Mouse (Mus musculus) embryonic facial prominence, embryonic 10.5 days (tissue): ENCODE data around the gene Tbc1d22a. TPM values are rescaled to one million over a fixed set of nuclear protein-coding genes. Genes with fewer than 3 reads are reported as not detected.

Experiments
- DNase-seq: peaks from one replicate; pipeline ENCODE4 v3.0.0-alpha.2; 2017; ENCODE audit warnings: low spot score
- H3K27ac ChIP-seq: fragments of 300-500 bp; sonication (generic); replicated peaks from 2 replicates; pipeline ENCODE4 v1.5.1; 2016; ENCODE audit warnings: mild to moderate bottlenecking
- H3K27me3 ChIP-seq: fragments of 300-500 bp; sonication (generic); replicated peaks from 2 replicates; pipeline ENCODE4 v1.6.1; 2016; ENCODE audit warnings: low read depth, mild to moderate bottlenecking; ENCODE audit not compliant: poor library complexity, severe bottlenecking
- H3K36me3 ChIP-seq: fragments of 300-500 bp; sonication (generic); replicated peaks from 2 replicates; pipeline ENCODE4 v1.6.1; 2016; ENCODE audit warnings: mild to moderate bottlenecking, moderate library complexity
- H3K4me1 ChIP-seq: fragments of 300-500 bp; sonication (generic); 2 replicates; pipeline ENCODE4 v1.6.1; 2016
- H3K4me3 ChIP-seq: fragments of 300-500 bp; sonication (generic); 2 replicates; pipeline ENCODE4 v1.5.1; 2016; ENCODE audit warnings: mild to moderate bottlenecking, moderate library complexity
- H3K9me3 ChIP-seq: fragments of 300-500 bp; sonication (generic); 2 replicates; pipeline ENCODE4 v1.6.1; 2016; ENCODE audit warnings: mild to moderate bottlenecking
- WGBS: fragments of 180-500 bp; shearing (Covaris S2); methylation state at CpG from one replicate; pipeline ENCODE4 v1.1.7; 2016; 5-methylcytosine and 5-hydroxymethylcytosine counted together
- polyA plus RNA-seq: library from polyadenylated mRNA; unstranded; fragments of >200 nt; fragmentation: Nextera tagmentation; extraction: Ambion mirVana; gene quantifications from 2 replicates; pipeline ENCODE4 v1.2.1, GENCODE M21; 2016

The Tbc1d22a gene
- polyA plus RNA-seq, 1 experiment from 2014 or later: 11.2 TPM

GRCm38 (mm10) chr15:86231831-86232512 lies 17.7 kb downstream of the Tbc1d22a start:
- 77% methylated on average over 7 of the region's 7 CpGs for WGBS
- Histone ChIP-seq H3K4me3 (no peak overlapping the region), H3K4me1 (no peaks in the 10 kb centered on the region), H3K9me3 (no peaks in the 10 kb centered on the region), H3K36me3 (peaks cover 5% of the 10 kb centered on the region; the same call in 1 of the 2 replicates), H3K27ac (no peak overlapping the region), H3K27me3 (no peaks in the 10 kb centered on the region)
- no peak for DNase-seq

DNA sequence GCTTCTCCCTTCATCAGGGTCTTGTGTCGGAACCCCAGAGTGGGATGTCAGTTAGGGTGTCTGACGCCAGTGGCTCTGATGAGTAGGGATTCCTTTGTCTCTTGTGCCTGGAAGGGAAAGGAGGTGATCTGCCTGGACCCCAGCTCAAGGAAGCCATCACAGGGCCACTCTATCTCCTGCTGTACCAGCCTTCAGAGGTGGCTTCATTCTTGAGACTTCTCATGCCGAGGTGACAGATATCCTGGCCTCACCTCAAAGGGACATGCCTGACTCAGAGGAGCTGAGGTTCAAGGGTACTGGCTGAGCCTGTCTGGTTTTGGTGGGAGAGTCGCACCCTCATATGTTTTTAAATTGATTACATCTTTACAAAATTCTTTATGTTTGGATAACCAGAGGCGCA lies 19.7 kb downstream of the Tbc1d22a start:
- Histone ChIP-seq H3K27me3 (no peaks in the 10 kb centered on the region), H3K4me3 (no peak overlapping the region), H3K27ac (no peak overlapping the region), H3K9me3 (no peaks in the 10 kb centered on the region), H3K4me1 (no peaks in the 10 kb centered on the region), H3K36me3 (peaks cover 7% of the 10 kb centered on the region; the same call in 1 of the 2 replicates)
- WGBS: 87% methylated on average over 5 of the region's 5 CpGs
- no peak for DNase-seq

GRCm38 (mm10) chr15:86234517-86235441 lies 20.5 kb downstream of the Tbc1d22a start:
- H3K9me3 ChIP-seq: no peaks in the 10 kb centered on the region
- no peaks in the 10 kb centered on the region for H3K4me1 ChIP-seq
- H3K36me3 ChIP-seq: peaks cover 8% of the 10 kb centered on the region; the same call in 1 of the 2 replicates
- no peak overlapping the region for H3K4me3 ChIP-seq
- WGBS: 88% methylated on average over 22 of the region's 22 CpGs
- DNase-seq: no peak
- H3K27ac ChIP-seq: no peak overlapping the region
- H3K27me3 ChIP-seq: no peaks in the 10 kb centered on the region

- H3K4me3 ChIP-seq: no peak overlapping the region
- H3K4me1 ChIP-seq: no peaks in the 10 kb centered on the region
- H3K36me3 ChIP-seq: peaks cover 15% of the 10 kb centered on the region; the same call in 1 of the 2 replicates
- DNase-seq: peak; percentile 60
- 47% methylated on average over 4 of the region's 4 CpGs for WGBS
- H3K27ac ChIP-seq: no peak overlapping the region
- no peaks in the 10 kb centered on the region for H3K27me3 ChIP-seq
- no peaks in the 10 kb centered on the region for H3K9me3 ChIP-seq
Measured at GRCm38 (mm10) chr15:86236252-86236651, 22.0 kb downstream of the Tbc1d22a start.

DNA sequence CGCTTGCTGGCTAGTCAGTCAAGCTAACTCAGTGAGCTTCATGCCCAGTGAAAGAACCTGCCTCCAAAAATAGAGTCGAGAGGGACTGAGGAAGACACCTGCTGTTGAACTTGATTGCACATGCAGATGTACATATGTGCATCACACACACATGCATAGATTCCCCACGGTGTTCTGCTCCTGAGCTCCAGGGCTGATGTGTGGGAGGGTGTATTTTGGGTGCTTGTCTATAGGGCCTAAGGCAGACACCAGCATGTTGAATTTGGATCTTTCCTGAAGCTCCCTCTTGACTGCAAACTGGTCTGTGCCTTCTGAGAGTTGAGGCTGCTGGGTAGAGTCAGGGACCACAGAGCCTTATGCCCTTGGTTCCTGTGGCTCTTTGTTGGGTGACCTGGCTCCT lies 23.8 kb downstream of the Tbc1d22a start:
- no peak overlapping the region for H3K27ac ChIP-seq
- 95% methylated on average over 3 of the region's 3 CpGs for WGBS
- H3K4me1 ChIP-seq: no peaks in the 10 kb centered on the region
- no peak for DNase-seq
- H3K4me3 ChIP-seq: no peak overlapping the region
- no peaks in the 10 kb centered on the region for H3K9me3 ChIP-seq
- no peaks in the 10 kb centered on the region for H3K27me3 ChIP-seq
- H3K36me3 ChIP-seq: peaks cover 15% of the 10 kb centered on the region; the same call in 1 of the 2 replicates

DNA sequence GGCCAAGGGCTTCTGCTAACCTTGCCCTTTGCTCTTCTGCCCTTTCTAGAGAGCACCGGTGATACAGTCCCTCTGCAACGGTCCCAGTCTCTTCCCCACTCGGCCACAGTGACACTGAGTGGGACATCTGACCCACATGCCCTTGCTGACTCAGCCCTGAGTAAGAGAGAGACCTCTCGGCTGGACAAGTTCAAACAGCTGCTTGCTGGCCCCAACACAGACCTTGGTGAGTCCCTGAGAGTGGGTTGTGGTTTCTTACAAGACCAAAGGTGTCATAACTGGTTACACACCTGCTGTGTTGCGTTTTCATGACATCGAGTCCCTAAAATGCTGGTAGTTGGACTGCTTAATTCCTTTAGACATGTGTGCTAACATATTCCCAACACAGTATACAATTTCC lies 24.8 kb downstream of the Tbc1d22a start:
- 87% methylated on average over 6 of the region's 6 CpGs for WGBS
- H3K27me3 ChIP-seq: no peaks in the 10 kb centered on the region
- no peak for DNase-seq

DNA sequence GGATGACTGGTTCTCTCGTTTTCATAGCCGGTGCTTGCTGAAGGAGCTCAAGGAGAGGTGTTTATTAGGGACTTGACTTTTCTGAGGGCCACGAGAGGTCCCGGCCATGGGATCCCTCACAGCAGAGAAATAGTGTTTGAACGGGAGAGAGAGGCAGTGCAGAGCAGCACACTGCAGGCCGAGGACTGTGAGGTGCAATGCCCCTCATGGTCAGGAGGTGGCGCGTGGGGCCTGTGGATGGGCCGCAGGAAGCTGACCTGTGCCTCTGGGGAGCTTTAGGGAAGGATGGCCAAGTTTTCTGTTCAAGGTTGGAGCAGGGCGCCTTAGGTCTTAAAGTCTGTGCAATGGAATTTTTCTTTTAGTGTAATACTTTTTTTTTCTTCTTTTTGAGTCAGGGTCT lies 25.5 kb downstream of the Tbc1d22a start:
- Histone ChIP-seq H3K27ac (no peak overlapping the region), H3K4me1 (no peaks in the 10 kb centered on the region), H3K27me3 (no peaks in the 10 kb centered on the region), H3K36me3 (peaks cover 15% of the 10 kb centered on the region; the same call in 1 of the 2 replicates), H3K9me3 (no peaks in the 10 kb centered on the region), H3K4me3 (no peak overlapping the region)
- WGBS: 35% methylated on average over 10 of the region's 10 CpGs
- DNase-seq: peak; percentile 73

More for the DNA sequence above, 24.8 kb downstream of the Tbc1d22a start:
- H3K36me3 ChIP-seq: peaks cover 15% of the 10 kb centered on the region; the same call in 1 of the 2 replicates
- H3K4me1 ChIP-seq: no peaks in the 10 kb centered on the region
- H3K4me3 ChIP-seq: no peak overlapping the region
- no peaks in the 10 kb centered on the region for H3K9me3 ChIP-seq
- no peak overlapping the region for H3K27ac ChIP-seq

GRCm38 (mm10) chr15:86243708-86244107 lies 29.4 kb downstream of the Tbc1d22a start:
- 44% methylated on average over 8 of the region's 8 CpGs for WGBS
- Histone ChIP-seq H3K36me3 (peaks cover 13% of the 10 kb centered on the region), H3K27me3 (no peaks in the 10 kb centered on the region), H3K4me3 (no peak overlapping the region), H3K27ac (no peak overlapping the region), H3K9me3 (no peaks in the 10 kb centered on the region), H3K4me1 (no peaks in the 10 kb centered on the region)
- peak; percentile 62 for DNase-seq

- H3K4me1 ChIP-seq: no peaks in the 10 kb centered on the region
- 89% methylated on average over 2 of the region's 2 CpGs for WGBS
- H3K36me3 ChIP-seq: peaks cover 10% of the 10 kb centered on the region
- no peak for DNase-seq
- H3K27me3 ChIP-seq: no peaks in the 10 kb centered on the region
- no peaks in the 10 kb centered on the region for H3K9me3 ChIP-seq
- no peak overlapping the region for H3K4me3 ChIP-seq
- H3K27ac ChIP-seq: no peak overlapping the region
Measured at GRCm38 (mm10) chr15:86244380-86244779, 30.1 kb downstream of the Tbc1d22a start.

DNA sequence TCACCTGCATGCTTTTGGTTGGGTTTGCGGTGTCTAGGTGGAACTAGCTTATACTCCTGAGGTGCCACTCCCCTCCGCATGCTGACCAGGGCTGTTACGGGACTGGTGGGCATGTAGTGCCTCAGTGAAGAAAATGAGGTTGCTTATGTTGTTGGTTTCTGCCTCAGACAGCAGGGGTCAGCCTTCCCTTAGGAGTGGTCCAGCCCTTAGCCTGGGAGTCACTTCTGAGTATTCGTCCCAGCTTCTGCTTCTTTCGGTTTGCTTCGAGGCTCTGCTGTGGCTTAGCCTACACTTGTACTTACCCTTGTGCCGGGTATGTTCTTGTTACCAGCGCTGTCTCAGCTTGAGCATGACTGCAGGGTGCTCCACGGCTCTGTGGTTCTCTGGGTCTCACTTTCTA lies 36.0 kb downstream of the Tbc1d22a start:
- DNase-seq: peak; percentile 49
- peaks cover 9% of the 10 kb centered on the region; the same call in 1 of the 2 replicates for H3K4me1 ChIP-seq
- H3K27me3 ChIP-seq: no peaks in the 10 kb centered on the region
- H3K36me3 ChIP-seq: peaks cover 4% of the 10 kb centered on the region
- H3K9me3 ChIP-seq: no peaks in the 10 kb centered on the region
- 79% methylated on average over 9 of the region's 9 CpGs for WGBS
- H3K4me3 ChIP-seq: no peak overlapping the region
- H3K27ac ChIP-seq: no peak overlapping the region

- H3K36me3 ChIP-seq: no peaks in the 10 kb centered on the region
- H3K27ac ChIP-seq: no peak overlapping the region
- peaks cover 14% of the 10 kb centered on the region; the same call in 1 of the 2 replicates for H3K4me1 ChIP-seq
- H3K27me3 ChIP-seq: no peaks in the 10 kb centered on the region
- no peaks in the 10 kb centered on the region for H3K9me3 ChIP-seq
- no peak overlapping the region for H3K4me3 ChIP-seq
- no peak for DNase-seq
Measured at GRCm38 (mm10) chr15:86252130-86252529, 37.9 kb downstream of the Tbc1d22a start.

DNA sequence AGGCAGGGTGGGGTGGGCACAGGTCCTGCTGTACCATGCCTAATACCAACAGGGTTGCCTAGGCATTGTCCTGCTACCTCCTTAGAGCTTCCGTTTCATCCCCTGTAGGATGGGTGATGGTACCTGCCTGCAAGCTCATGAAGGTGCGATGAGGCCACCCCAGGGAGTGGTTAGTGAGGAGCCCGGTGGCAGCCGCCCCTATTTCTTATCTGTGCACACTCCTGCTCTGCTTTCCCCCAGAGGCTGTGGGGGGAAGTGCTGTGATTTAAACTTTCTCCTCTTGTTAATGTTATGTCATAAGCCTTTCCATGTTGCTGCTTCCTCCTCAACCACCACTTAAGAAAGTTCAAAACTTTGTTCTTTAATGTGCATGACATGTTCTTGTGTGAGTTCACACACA lies 38.4 kb downstream of the Tbc1d22a start:
- Histone ChIP-seq H3K36me3 (no peaks in the 10 kb centered on the region), H3K4me3 (no peak overlapping the region), H3K27me3 (no peaks in the 10 kb centered on the region), H3K9me3 (no peaks in the 10 kb centered on the region), H3K27ac (no peak overlapping the region), H3K4me1 (peaks cover 14% of the 10 kb centered on the region; the same call in 1 of the 2 replicates)
- DNase-seq: no peak
- WGBS: 56% methylated on average over 4 of the region's 4 CpGs
